Mouse (Mus musculus) C2C12 (cell line): ENCODE results near the gene Krit1. TPM values are rescaled to one million over a fixed set of nuclear protein-coding genes. Genes with fewer than 3 reads are reported as not detected.
A peak's percentile ranks its signal among the peaks of the same experiment; 100 is the strongest.
"Not testable (repeated sequence)": the region's sequence is repeated elsewhere in the genome, so short reads cannot be mapped to it uniquely, and the experiment has no call there.

Experiments used
- H3K27me3 ChIP-seq: one replicate; pipeline ENCODE4 v1.6.1; 2011; ENCODE audit not compliant: control insufficient read depth, insufficient read depth, insufficient read length
- H3K36me3 ChIP-seq: one replicate; pipeline ENCODE4 v1.6.1; 2011; ENCODE audit not compliant: control insufficient read depth, insufficient read depth
- H3K4me3 ChIP-seq: one replicate; pipeline ENCODE4 v1.5.1; 2011; ENCODE audit warnings: mild to moderate bottlenecking, control low read depth; ENCODE audit not compliant: poor library complexity, insufficient read depth, severe bottlenecking
- H3K79me2 ChIP-seq: one replicate; pipeline ENCODE4 v1.6.1; 2011; ENCODE audit not compliant: control insufficient read depth, insufficient read depth
- H3K79me3 ChIP-seq: one replicate; pipeline ENCODE4 v1.6.1; 2011; ENCODE audit warnings: low read depth, control low read depth
- H3ac ChIP-seq: one replicate; pipeline ENCODE3; 2011; ENCODE audit warnings: low read depth; ENCODE audit not compliant: control insufficient read depth, insufficient read length
- CEBPB ChIP-seq: IDR thresholded peaks from one replicate; pipeline ENCODE4 v1.6.1; 2011; ENCODE audit warnings: low read depth, mild to moderate bottlenecking, control low read depth, moderate library complexity
- CTCF ChIP-seq: IDR thresholded peaks from one replicate; pipeline ENCODE4 v1.5.1; 2011; ENCODE audit not compliant: control insufficient read depth, insufficient read depth, insufficient read length
- FOSL1 ChIP-seq: IDR thresholded peaks from one replicate; pipeline ENCODE4 v1.8.0; 2011; ENCODE audit warnings: mild to moderate bottlenecking, low read length; ENCODE audit not compliant: poor library complexity, insufficient read depth, severe bottlenecking
- MAX ChIP-seq: IDR thresholded peaks from one replicate; pipeline ENCODE4 v1.6.1; 2011; ENCODE audit warnings: mild to moderate bottlenecking, control low read depth
- MYOD1 ChIP-seq: IDR thresholded peaks from one replicate; pipeline ENCODE4 v1.6.1; 2011; ENCODE audit warnings: low read depth; ENCODE audit not compliant: control insufficient read depth, insufficient read length
- MYOG ChIP-seq: IDR thresholded peaks from one replicate; pipeline ENCODE4 v1.6.1; 2011; ENCODE audit not compliant: control insufficient read depth, insufficient read length; ENCODE audit errors: extremely low read depth
- USF1 ChIP-seq: IDR thresholded peaks from one replicate; pipeline ENCODE4 v1.6.1; 2011; ENCODE audit warnings: low read depth, mild to moderate bottlenecking, control low read depth, moderate library complexity
- polyA plus RNA-seq: library from polyadenylated mRNA; unstranded; fragments of >200 nt; fragmentation: generic; extraction: Trizol; gene quantifications from one replicate; pipeline ENCODE4 v1.2.1, GENCODE M21; 2012; ENCODE audit warnings: missing spikeins

Krit1 gene
- polyA plus RNA-seq, 1 experiment = 4.7 TPM

DNA sequence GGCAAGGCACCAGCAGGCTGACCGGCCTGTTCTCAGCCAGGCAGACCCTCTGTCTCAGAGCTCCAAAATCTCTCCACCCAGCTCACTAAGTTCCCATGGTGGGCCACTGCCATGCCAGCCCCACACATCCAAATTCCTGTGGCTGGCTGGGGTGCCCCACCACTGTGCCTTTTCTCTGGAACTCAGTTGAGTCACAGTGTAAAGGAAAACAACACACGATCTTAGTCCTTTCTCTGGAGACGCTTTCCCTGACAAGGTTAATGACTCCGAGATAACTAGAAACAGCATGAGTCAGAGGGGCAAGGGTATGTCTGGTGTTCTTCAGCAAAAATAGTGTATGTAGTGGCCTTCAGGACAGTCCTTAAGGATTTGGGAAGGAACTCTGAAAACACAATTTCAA lies 67.2 kb downstream of the Krit1 start:
- Histone ChIP-seq H3K27me3 (no peaks in the 10 kb centered on the region), H3K79me2 (no peaks in the 10 kb centered on the region), H3K4me3 (no peak overlapping the region), H3ac (no peak overlapping the region), H3K36me3 (no peaks in the 10 kb centered on the region), H3K79me3 (no peaks in the 10 kb centered on the region)
- TF ChIP-seq MAX (peak; percentile 58), CEBPB (no peak), CTCF (no peak), FOSL1 (peak; percentile 8), USF1 (no peak), MYOG (no peak), MYOD1 (peak; percentile 5)

DNA sequence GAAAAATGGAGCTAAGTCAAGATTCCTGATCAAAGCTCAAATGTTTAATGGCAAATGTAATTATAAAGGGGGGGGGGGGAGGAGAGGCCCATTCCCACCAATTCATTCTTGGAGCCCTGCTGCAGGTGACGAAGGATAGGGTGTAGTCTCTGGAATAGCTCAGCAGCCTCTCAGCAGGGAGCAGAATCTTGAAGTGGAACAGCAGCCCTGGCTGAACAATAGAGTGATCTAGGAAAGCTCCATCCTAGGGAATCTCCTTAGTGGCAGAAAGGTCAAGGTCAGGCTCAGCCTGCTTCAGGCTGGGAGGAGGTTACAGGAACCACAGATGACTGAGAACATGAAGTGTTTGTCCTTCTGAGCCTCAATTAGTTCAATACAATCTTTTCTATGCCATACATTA lies 69.4 kb downstream of the Krit1 start:
- H3K36me3 ChIP-seq = no peaks in the 10 kb centered on the region
- H3K4me3 ChIP-seq = no peak overlapping the region
- TF ChIP-seq MYOG (no peak), FOSL1 (no peak), CEBPB (no peak), MAX (no peak), MYOD1 (no peak), USF1 (no peak), CTCF (no peak)

DNA sequence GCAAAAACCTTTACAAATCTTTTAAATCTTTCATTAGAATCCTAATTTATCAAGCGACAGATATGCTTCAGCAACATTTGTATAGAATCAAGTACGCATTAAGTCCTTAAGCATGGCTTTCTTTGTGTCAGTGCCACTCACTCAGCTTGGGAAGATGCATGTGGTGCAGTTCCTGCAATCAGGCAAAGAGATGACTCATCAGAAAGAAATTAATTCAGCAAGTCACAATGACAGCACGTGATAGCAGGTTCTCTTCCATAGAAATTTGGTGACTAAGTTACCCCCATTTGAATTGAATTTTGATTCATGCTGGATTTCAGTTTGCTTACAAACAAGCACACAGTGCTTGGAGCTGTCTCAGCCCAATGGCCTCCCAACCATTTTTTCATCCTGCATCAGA lies 70.5 kb downstream of the Krit1 start:
- H3K36me3 ChIP-seq = no peaks in the 10 kb centered on the region
- H3K79me2 ChIP-seq = no peaks in the 10 kb centered on the region
- H3ac ChIP-seq = no peak overlapping the region
- no peaks in the 10 kb centered on the region for H3K79me3 ChIP-seq
- H3K27me3 ChIP-seq = no peaks in the 10 kb centered on the region
- no peak overlapping the region for H3K4me3 ChIP-seq
- TF ChIP-seq USF1 = peak; percentile 96
- no peak for TF ChIP-seq CEBPB
- TF ChIP-seq CTCF = no peak
- TF ChIP-seq MAX = no peak

More for the DNA sequence above, 69.4 kb downstream of the Krit1 start:
- no peaks in the 10 kb centered on the region for H3K79me2 ChIP-seq
- H3ac ChIP-seq = no peak overlapping the region
- no peaks in the 10 kb centered on the region for H3K27me3 ChIP-seq
- no peaks in the 10 kb centered on the region for H3K79me3 ChIP-seq

DNA sequence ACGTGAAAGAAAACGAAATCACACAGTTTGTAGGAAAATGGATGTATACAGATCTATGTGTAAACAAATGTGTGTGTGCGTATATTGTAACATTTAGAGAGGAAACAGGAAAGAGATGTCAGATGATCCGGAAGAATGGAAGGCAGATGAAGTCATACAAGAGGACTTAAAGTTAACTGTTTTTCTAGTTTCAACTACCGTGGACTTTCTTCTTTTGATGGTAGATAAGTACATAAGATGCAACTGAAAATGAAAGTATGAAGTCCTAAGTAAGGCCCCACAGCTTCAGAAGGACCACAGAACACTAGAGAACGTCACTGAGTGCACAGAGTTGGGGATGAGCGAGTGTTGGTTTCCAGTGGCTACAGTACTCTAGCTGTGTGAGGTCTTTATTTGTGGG lies 83.9 kb downstream of the Krit1 start:
- H3K27me3 ChIP-seq, H3K36me3 ChIP-seq, H3K79me3 ChIP-seq, H3ac ChIP-seq, H3K79me2 ChIP-seq, H3K4me3 ChIP-seq: not testable (repeated sequence)

GRCm38 (mm10) chr5:3889201-3889600 lies 86.2 kb downstream of the Krit1 start:
- H3ac ChIP-seq = no peak overlapping the region
- TF ChIP-seq CEBPB (no peak), CTCF (no peak)
- no peak overlapping the region for H3K4me3 ChIP-seq
- peaks cover 3% of the 10 kb centered on the region for H3K36me3 ChIP-seq
- peaks cover 6% of the 10 kb centered on the region for H3K79me3 ChIP-seq
- no peaks in the 10 kb centered on the region for H3K27me3 ChIP-seq
- peaks cover 11% of the 10 kb centered on the region for H3K79me2 ChIP-seq

GRCm38 (mm10) chr5:3893459-3894293 lies 90.7 kb downstream of the Krit1 start, which contains the start of gene Mterf1a:
Gene Mterf1a, minus strand, starts transcription at chr5:3893933.
- not testable (repeated sequence) for H3K27me3 ChIP-seq, H3K79me3 ChIP-seq, H3ac ChIP-seq, H3K36me3 ChIP-seq
- Histone ChIP-seq H3K79me2 (peaks cover 11% of the 10 kb centered on the region), H3K4me3 (peak within 1 kb of the TSS; percentile 33)

DNA sequence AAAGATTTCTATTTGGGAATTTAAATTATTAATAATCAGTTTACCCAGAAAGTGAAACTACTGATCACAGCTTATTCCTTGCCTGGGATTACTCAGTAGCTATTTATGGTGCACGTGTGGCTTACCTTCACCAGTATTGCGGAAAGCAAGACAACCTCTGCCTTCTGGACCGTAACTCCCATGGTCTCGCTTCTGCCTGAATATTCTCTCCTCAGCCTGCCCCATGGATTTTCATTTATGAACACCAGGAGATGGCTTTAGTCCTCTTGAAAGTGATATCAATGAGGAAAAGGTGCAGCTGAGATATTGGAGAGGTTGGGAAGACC lies 91.3 kb downstream of the Krit1 start:
- H3ac ChIP-seq, H3K36me3 ChIP-seq, H3K27me3 ChIP-seq, H3K79me3 ChIP-seq, H3K4me3 ChIP-seq: not testable (repeated sequence)
- peaks cover 11% of the 10 kb centered on the region for H3K79me2 ChIP-seq

Other genes starting within 250 kb of the Krit1 start
- gene 1700109H08Rik, start 231.6 kb upstream of the Krit1 start, polyA plus RNA-seq = 0.39 TPM
- 3.3 TPM for gene Pex1, start 207.1 kb upstream of the Krit1 start, polyA plus RNA-seq
- gene Rbm48, start 206.6 kb upstream of the Krit1 start, polyA plus RNA-seq = 2.9 TPM
- not detected for gene Tmbim7, start 152.0 kb upstream of the Krit1 start, polyA plus RNA-seq
- gene Gatad1, start 146.0 kb upstream of the Krit1 start, polyA plus RNA-seq = 125 TPM
- gene Ankib1, start 259 bp upstream of the Krit1 start, polyA plus RNA-seq = 9.5 TPM
- gene Lrrd1, start 42.0 kb downstream of the Krit1 start, polyA plus RNA-seq = 0.04 TPM
- 2.3 TPM for gene Mterf1a, start 90.7 kb downstream of the Krit1 start, polyA plus RNA-seq
- 2.1 TPM for gene Akap9, start 124.9 kb downstream of the Krit1 start, polyA plus RNA-seq